Comparison of ENCODE assay signal across 14 mouse cellular contexts in the genomic region with DNA sequence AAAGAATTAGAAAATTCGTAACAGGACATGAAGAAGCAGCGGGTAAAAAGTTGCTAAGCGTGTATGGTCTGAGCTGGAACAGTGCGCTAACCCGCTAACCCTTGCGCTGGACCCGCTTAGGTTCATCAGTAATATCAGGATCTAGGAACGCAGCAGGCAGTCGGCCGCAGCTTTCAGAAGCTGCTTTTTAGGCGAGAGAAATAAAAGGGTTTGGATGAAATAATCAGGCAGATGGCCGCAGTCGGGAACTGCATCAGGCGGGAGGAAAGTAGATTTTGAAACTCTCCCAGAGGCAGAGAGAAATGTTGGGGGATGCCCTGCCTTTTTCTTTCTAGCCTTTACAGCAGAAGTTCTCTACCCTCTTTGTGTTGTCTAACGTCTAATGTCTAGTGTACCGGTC. TPM values are rescaled to one million over a fixed set of nuclear protein-coding genes. Genes with fewer than 3 reads are reported as not detected.
A peak's percentile ranks its signal among the peaks of the same experiment; 100 is the strongest.
DNase-seq lines count a peak whose midpoint lies in the region; ATAC-seq and TF ChIP-seq lines count a peak whose summit lies in the region.
"Had no signal": no experiment of that assay in that cellular context is flagged by ENCODE, and none has a peak within 500 bp of the region (broad histone marks: within the 10 kb centered on the region; RNA-seq: fewer than 3 reads in every experiment).

No protein-coding gene starts in this region.

- no peak overlapping the region for H3K27ac ChIP-seq in forebrain, embryonic 11.5 days (ENCODE audit: low read depth, low read length)
- H3K27ac ChIP-seq in midbrain, embryonic 10.5 days (replicated peaks) = no peak overlapping the region
- H3K27ac ChIP-seq: stomach, embryonic 15.5 days had no signal

- TF ChIP-seq POLR2A in lung, adult 2 months (IDR thresholded peaks at IDR 0.05; ENCODE audit: borderline replicate concordance, extremely low read depth, low read depth, low read length) = no peak

- H3K4me2 ChIP-seq in forebrain, embryonic 11.5 days (ENCODE audit: low read depth, low read length, severe bottlenecking) = 0 out of 2 replicates have a peak overlapping the region, but pooled peaks have one; percentile 24
- H3K4me2 ChIP-seq: stomach, embryonic 15.5 days had no signal

- H3K4me1 ChIP-seq in forebrain, embryonic 11.5 days (replicated peaks; ENCODE audit: control insufficient read depth, insufficient read depth, low read length) = no peaks in the 10 kb centered on the region
- peaks cover 15% of the 10 kb centered on the region for H3K4me1 ChIP-seq in midbrain, embryonic 10.5 days
- H3K4me1 ChIP-seq in lung, adult 2 months (ENCODE audit: control insufficient read depth, insufficient read depth, low read length) = no peaks in the 10 kb centered on the region
- H3K4me1 ChIP-seq: megakaryocyte, embryonic 14.5 days; stomach, embryonic 15.5 days had no signal

- WGBS in forebrain, embryonic 11.5 days = 3% methylated on average over 16 of the region's 16 CpGs
- 2% methylated on average over 16 of the region's 16 CpGs for WGBS in midbrain, embryonic 10.5 days
- 13% methylated on average over 16 of the region's 16 CpGs for WGBS in lung, adult 2 months

- no peaks in the 10 kb centered on the region for H3K36me3 ChIP-seq in forebrain, embryonic 11.5 days (ENCODE audit: control insufficient read depth, insufficient read depth, low read length)
- H3K36me3 ChIP-seq in midbrain, embryonic 10.5 days = no peaks in the 10 kb centered on the region
- H3K36me3 ChIP-seq: stomach, embryonic 15.5 days had no signal

- peaks cover 4% of the 10 kb centered on the region; the same call in 1 of the 2 replicates for H3K27me3 ChIP-seq in forebrain, embryonic 11.5 days (ENCODE audit: control insufficient read depth, insufficient read depth, low read length)
- H3K27me3 ChIP-seq in midbrain, embryonic 10.5 days (ENCODE audit: low read depth, poor library complexity, severe bottlenecking) = peaks cover 52% of the 10 kb centered on the region

- no peak overlapping the region for H3K9ac ChIP-seq in forebrain, embryonic 11.5 days (ENCODE audit: low read length)
- H3K9ac ChIP-seq: stomach, embryonic 15.5 days had no signal

- no peaks in the 10 kb centered on the region for H3K9me3 ChIP-seq in forebrain, embryonic 11.5 days (ENCODE audit: control insufficient read depth, low read length)
- peaks cover 12% of the 10 kb centered on the region for H3K9me3 ChIP-seq in midbrain, embryonic 10.5 days (replicated peaks)
- H3K9me3 ChIP-seq: stomach, embryonic 15.5 days had no signal

- ATAC-seq in forebrain, embryonic 11.5 days (replicated peaks; ENCODE audit: low FRiP score) = no peak

- no peak for TF ChIP-seq CTCF in lung, adult 2 months (IDR thresholded peaks at IDR 0.05; ENCODE audit: insufficient read depth, low read length)

- peak; percentile 11 for DNase-seq in retina, embryonic 14.5 days (ENCODE audit: low spot score)
- no peak for DNase-seq in retina, postnatal 1 day
- no peak for DNase-seq in forebrain, embryonic 11.5 days (ENCODE audit: low spot score)
- DNase-seq in midbrain, embryonic 10.5 days (ENCODE audit: low spot score) = peak; percentile 17
- DNase-seq in lung, adult 2 months = no peak
- DNase-seq in c-Kit-positive CD71-positive TER-119-positive erythroid progenitor cells, embryonic 14.5 days (ENCODE audit: low spot score) = no peak
- no peak for DNase-seq in urinary bladder, postnatal 36 days (ENCODE audit: low spot score in 2 of 2)
- DNase-seq: adrenal gland, adult 2 months; cerebellum, adult 11-12 months; gastrocnemius, postnatal 36 days; kidney, postnatal 4 days; lung, adult 18-20 months had no signal

- H3K4me3 ChIP-seq in forebrain, embryonic 11.5 days (ENCODE audit: low read depth, low read length) = no peak overlapping the region
- peak overlapping the region; percentile 32 for H3K4me3 ChIP-seq in midbrain, embryonic 10.5 days
- H3K4me3 ChIP-seq in lung, adult 2 months (replicated peaks; ENCODE audit: extremely low read depth, low read depth, low read length) = no peak overlapping the region
- H3K4me3 ChIP-seq: megakaryocyte, embryonic 14.5 days; stomach, embryonic 15.5 days had no signal

RNA-seq across cellular contexts. Expression of a gene that starts 9.9 kb away (rescaled TPM):
- 0.12 and 0.17 TPM in 2 replicates for polyA plus RNA-seq in forebrain, embryonic 11.5 days (2014; fragmentation: Nextera tagmentation; extraction: Ambion mirVana)
- polyA plus RNA-seq in midbrain, embryonic 10.5 days (2016; fragmentation: Nextera tagmentation; extraction: Ambion mirVana) = not detected in 2 replicates
- polyA plus RNA-seq in lung, adult 2 months (2012; rRNA removed) = not detected in 2 replicates
- polyA plus RNA-seq: adrenal gland, adult 2 months; stomach, embryonic 15.5 days had no signal

RNA-seq across cellular contexts. Expression of a gene that starts 16.7 kb away (rescaled TPM):
- not detected in 2 replicates for polyA plus RNA-seq in forebrain, embryonic 11.5 days (2014; fragmentation: Nextera tagmentation; extraction: Ambion mirVana)
- polyA plus RNA-seq in midbrain, embryonic 10.5 days (2016; fragmentation: Nextera tagmentation; extraction: Ambion mirVana) = not detected in 2 replicates
- polyA plus RNA-seq in lung, adult 2 months (2012; rRNA removed) = not detected in 2 replicates
- polyA plus RNA-seq: adrenal gland, adult 2 months; stomach, embryonic 15.5 days had no signal

RNA-seq across cellular contexts. Expression of a gene that starts 21.9 kb away (rescaled TPM):
- polyA plus RNA-seq in forebrain, embryonic 11.5 days (2014; fragmentation: Nextera tagmentation; extraction: Ambion mirVana) = not detected in 2 replicates
- not detected in 2 replicates for polyA plus RNA-seq in midbrain, embryonic 10.5 days (2016; fragmentation: Nextera tagmentation; extraction: Ambion mirVana)
- polyA plus RNA-seq in lung, adult 2 months (2012; rRNA removed) = not detected in 2 replicates
- polyA plus RNA-seq: adrenal gland, adult 2 months; stomach, embryonic 15.5 days had no signal

RNA-seq across cellular contexts. Expression of a gene that starts 38.6 kb away (rescaled TPM):
- polyA plus RNA-seq in forebrain, embryonic 11.5 days (2014; fragmentation: Nextera tagmentation; extraction: Ambion mirVana) = not detected in 2 replicates
- not detected in 2 replicates for polyA plus RNA-seq in midbrain, embryonic 10.5 days (2016; fragmentation: Nextera tagmentation; extraction: Ambion mirVana)
- polyA plus RNA-seq in lung, adult 2 months (2012; rRNA removed) = not detected in 2 replicates
- polyA plus RNA-seq: adrenal gland, adult 2 months; stomach, embryonic 15.5 days had no signal

RNA-seq across cellular contexts. Expression of a gene that starts 40.5 kb away (rescaled TPM):
- not detected in 2 replicates for polyA plus RNA-seq in forebrain, embryonic 11.5 days (2014; fragmentation: Nextera tagmentation; extraction: Ambion mirVana)
- polyA plus RNA-seq in midbrain, embryonic 10.5 days (2016; fragmentation: Nextera tagmentation; extraction: Ambion mirVana) = not detected in 2 replicates
- polyA plus RNA-seq in lung, adult 2 months (2012; rRNA removed) = not detected in 2 replicates
- polyA plus RNA-seq: adrenal gland, adult 2 months; stomach, embryonic 15.5 days had no signal

Comparison
In these comparisons a context has a peak if more than half of its experiments do, and no peak if none do; other contexts are left out.
1. DNase-seq: peak in retina, embryonic 14.5 days (single experiment) and midbrain, embryonic 10.5 days (single experiment); none in retina, postnatal 1 day (single experiment), forebrain, embryonic 11.5 days (single experiment), lung, adult 2 months (single experiment), c-Kit-positive CD71-positive TER-119-positive erythroid progenitor cells, embryonic 14.5 days (single experiment) and urinary bladder, postnatal 36 days (0 of 2).